In genomic region chr10:62862435-62862834, GRCm38 (mm10) we compare ENCODE assay signal across 14 mouse cellular contexts. TPM values are rescaled to one million over a fixed set of nuclear protein-coding genes. Genes with fewer than 3 reads are reported as not detected.
DNase-seq lines count a peak whose midpoint lies in the region; ATAC-seq and TF ChIP-seq lines count a peak whose summit lies in the region.
"Had no signal": no experiment of that assay in that cellular context is flagged by ENCODE, and none has a peak within 500 bp of the region (broad histone marks: within the 10 kb centered on the region; RNA-seq: fewer than 3 reads in every experiment).

No protein-coding gene starts in this region.

- in situ Hi-C loops in Patski (cut with MboI; ENCODE audit: low pct_unique_long_range_greater_than_20kb) = no loop called here

- TF ChIP-seq CTCF in kidney, adult 2 months (conservative IDR thresholded peaks at IDR 0.05; ENCODE audit: insufficient read depth, insufficient read length, low read depth, low read length) = peak; percentile 36
- no peak for TF ChIP-seq CTCF in thymus, adult 2 months (IDR thresholded peaks at IDR 0.05; ENCODE audit: borderline replicate concordance, control insufficient read depth, extremely low read depth, insufficient read depth, low read length, poor library complexity)
- peak; percentile 53 for TF ChIP-seq CTCF in Patski (IDR thresholded peaks at IDR 0.05)

- DNase-seq in kidney, adult 2 months = peak; percentile 12
- DNase-seq in thymus, postnatal 4 days = peak; percentile 29
- DNase-seq in thymus, adult 2 months = no peak
- DNase-seq in Patski (ENCODE audit: low read depth, low spot score) = no peak
- no peak for DNase-seq in gastrocnemius, postnatal 25 days
- DNase-seq in adrenal gland, adult 2 months = no peak
- no peak for DNase-seq in yolk sac, embryonic 10.5 days (ENCODE audit: low spot score)
- DNase-seq: layer of hippocampus, postnatal 36 days; midbrain, embryonic 14.5 days had no signal

- H3K9ac ChIP-seq in kidney, embryonic 15.5 days = no peak overlapping the region
- H3K9ac ChIP-seq: embryonic facial prominence, embryonic 12.5 days; heart, embryonic 13.5 days; intestine, embryonic 15.5 days; limb, embryonic 15.5 days had no signal

- 92% methylated on average over 1 of the region's 1 CpGs for WGBS in kidney, adult 2 months
- 93% methylated on average over 1 of the region's 1 CpGs for WGBS in kidney, embryonic 15.5 days
- 86% methylated on average over 1 of the region's 1 CpGs for WGBS in thymus, adult 2 months

- H3K36me3 ChIP-seq in kidney, adult 2 months (ENCODE audit: control insufficient read depth, insufficient read depth, low read length) = no peaks in the 10 kb centered on the region
- H3K36me3 ChIP-seq in kidney, embryonic 15.5 days = peaks cover 15% of the 10 kb centered on the region
- H3K36me3 ChIP-seq in thymus, adult 2 months (ENCODE audit: control insufficient read depth, insufficient read depth, low read length) = no peaks in the 10 kb centered on the region
- H3K36me3 ChIP-seq: intestine, embryonic 15.5 days had no signal

- H3K4me3 ChIP-seq in kidney, adult 2 months (ENCODE audit: insufficient read depth, low read depth, low read length) = no peak overlapping the region
- no peak overlapping the region for H3K4me3 ChIP-seq in kidney, embryonic 15.5 days (replicated peaks)
- H3K4me3 ChIP-seq in thymus, adult 2 months (ENCODE audit: control insufficient read depth, insufficient read depth, low read length) = no peak overlapping the region
- H3K4me3 ChIP-seq: embryonic facial prominence, embryonic 12.5 days; intestine, embryonic 15.5 days; limb, embryonic 15.5 days had no signal

- CTCF ChIA-PET in Patski (lab: Charles Lee) = no interaction called here

- no peak for TF ChIP-seq POLR2A in kidney, adult 2 months (IDR thresholded peaks at IDR 0.05; ENCODE audit: low read depth, low read length)
- no peak for TF ChIP-seq POLR2A in thymus, adult 2 months (IDR thresholded peaks at IDR 0.05; ENCODE audit: control insufficient read depth, extremely low read depth, insufficient read depth, low read length, poor library complexity)

- POLR2A ChIA-PET in Patski (lab: Charles Lee) = no interaction called here

- H3K9me3 ChIP-seq in kidney, embryonic 15.5 days (replicated peaks) = no peaks in the 10 kb centered on the region
- H3K9me3 ChIP-seq: intestine, embryonic 15.5 days; limb, embryonic 15.5 days had no signal

- no peak overlapping the region for H3K27ac ChIP-seq in kidney, adult 2 months (ENCODE audit: insufficient read depth, low read depth, low read length)
- H3K27ac ChIP-seq in kidney, embryonic 15.5 days = no peak overlapping the region
- H3K27ac ChIP-seq in thymus, adult 2 months (ENCODE audit: control insufficient read depth, insufficient read depth, low read length) = no peak overlapping the region
- H3K27ac ChIP-seq: embryonic facial prominence, embryonic 12.5 days; heart, embryonic 13.5 days; intestine, embryonic 15.5 days; limb, embryonic 15.5 days had no signal

- ATAC-seq in kidney, embryonic 15.5 days (replicated peaks; ENCODE audit: low FRiP score) = no peak
- no peak for ATAC-seq in Patski
- ATAC-seq: intestine, embryonic 15.5 days had no signal

- H3K27me3 ChIP-seq in kidney, adult 2 months (replicated peaks; ENCODE audit: control insufficient read depth, insufficient read depth, low read length) = no peaks in the 10 kb centered on the region
- H3K27me3 ChIP-seq in kidney, embryonic 15.5 days = no peaks in the 10 kb centered on the region
- no peaks in the 10 kb centered on the region for H3K27me3 ChIP-seq in thymus, adult 2 months (ENCODE audit: control insufficient read depth, insufficient read depth, low read length)
- no peaks in the 10 kb centered on the region for H3K27me3 ChIP-seq in Patski
- H3K27me3 ChIP-seq: embryonic facial prominence, embryonic 12.5 days; heart, embryonic 13.5 days; intestine, embryonic 15.5 days; limb, embryonic 15.5 days had no signal

- no peak overlapping the region for H3K4me2 ChIP-seq in kidney, embryonic 15.5 days
- H3K4me2 ChIP-seq: embryonic facial prominence, embryonic 12.5 days; intestine, embryonic 15.5 days; limb, embryonic 15.5 days had no signal

- H3K4me1 ChIP-seq in kidney, adult 2 months (ENCODE audit: control insufficient read depth, insufficient read depth, low read length) = no peaks in the 10 kb centered on the region
- H3K4me1 ChIP-seq in kidney, embryonic 15.5 days = peaks cover 17% of the 10 kb centered on the region
- peaks cover 18% of the 10 kb centered on the region for H3K4me1 ChIP-seq in thymus, adult 2 months (replicated peaks; ENCODE audit: control insufficient read depth, insufficient read depth, low read length)

RNA-seq across cellular contexts. Expression of gene Tet1, which starts 46.4 kb away (rescaled TPM):
- polyA plus RNA-seq in kidney, adult 2 months (2012; rRNA removed) = 1.4 and 1.7 TPM in 2 replicates
- 28.5 and 32.9 TPM in 2 replicates for polyA plus RNA-seq in kidney, embryonic 15.5 days (2015; fragmentation: Nextera tagmentation; extraction: Ambion mirVana)
- polyA plus RNA-seq in thymus, adult 2 months (2012; rRNA removed) = 5.7 and 6.7 TPM in 2 replicates
- polyA plus RNA-seq in Patski (2021) = 1.5 TPM
- 1 to 10 TPM; 4.9 to 5.3 TPM for total RNA-seq in gastrocnemius, postnatal 25 days (2021)
- 1 to 10 TPM; 2.7 to 3.0 TPM for total RNA-seq in adrenal gland, adult 2 months (2021)
- polyA plus RNA-seq in adrenal gland, adult 2 months (2012; rRNA removed) = 0.44 and 0.52 TPM in 2 replicates

RNA-seq across cellular contexts. Expression of gene Slc25a16, which starts 58.0 kb away (rescaled TPM):
- 105 and 143 TPM in 2 replicates for polyA plus RNA-seq in kidney, adult 2 months (2012; rRNA removed)
- 15.0 and 15.8 TPM in 2 replicates for polyA plus RNA-seq in kidney, embryonic 15.5 days (2015; fragmentation: Nextera tagmentation; extraction: Ambion mirVana)
- polyA plus RNA-seq in thymus, adult 2 months (2012; rRNA removed) = 24.0 and 34.0 TPM in 2 replicates
- polyA plus RNA-seq in Patski (2021) = 27.4 TPM
- total RNA-seq in gastrocnemius, postnatal 25 days (2021) = 10 to 100 TPM; 14.6 to 15.7 TPM
- 10 to 100 TPM; 42.9 to 44.6 TPM for total RNA-seq in adrenal gland, adult 2 months (2021)
- 46.5 and 46.8 TPM in 2 replicates for polyA plus RNA-seq in adrenal gland, adult 2 months (2012; rRNA removed)

Comparison
In these comparisons a context has a peak if more than half of its experiments do, and no peak if none do; other contexts are left out.
1. DNase-seq: peak in kidney, adult 2 months (single experiment) and thymus, postnatal 4 days (single experiment); none in thymus, adult 2 months (single experiment), Patski (single experiment), gastrocnemius, postnatal 25 days (single experiment), adrenal gland, adult 2 months (single experiment) and yolk sac, embryonic 10.5 days (single experiment).